Mouse (Mus musculus): ENCODE data around the gene Crot.

The Crot gene

GRCm38 (mm10) chr5:8996686-8997512 lies at the start of gene Crot:
TSS of gene Crot (minus strand) at chr5:8997324.
- H3K9me3 ChIP-seq (ENCODE audit: low read length): no peaks in the 10 kb centered on the region
- H3K4me3 ChIP-seq (replicated peaks; ENCODE audit: low read length): peak within 1 kb of the TSS; percentile 92
- H3K27me3 ChIP-seq (ENCODE audit: insufficient read depth, low read length): no peaks in the 10 kb centered on the region
- H3K36me3 ChIP-seq (ENCODE audit: insufficient read depth, low read length): peaks cover 10% of the 10 kb centered on the region
- peaks cover 24% of the 10 kb centered on the region for H3K4me1 ChIP-seq (replicated peaks; ENCODE audit: low read depth, low read length)
- TF ChIP-seq NANOG (IDR thresholded peaks at IDR 0.05; ENCODE audit: borderline replicate concordance, low read length) (no peak), CTCF (conservative IDR thresholded peaks at IDR 0.05; ENCODE audit: low read length) (no peak)

DNA sequence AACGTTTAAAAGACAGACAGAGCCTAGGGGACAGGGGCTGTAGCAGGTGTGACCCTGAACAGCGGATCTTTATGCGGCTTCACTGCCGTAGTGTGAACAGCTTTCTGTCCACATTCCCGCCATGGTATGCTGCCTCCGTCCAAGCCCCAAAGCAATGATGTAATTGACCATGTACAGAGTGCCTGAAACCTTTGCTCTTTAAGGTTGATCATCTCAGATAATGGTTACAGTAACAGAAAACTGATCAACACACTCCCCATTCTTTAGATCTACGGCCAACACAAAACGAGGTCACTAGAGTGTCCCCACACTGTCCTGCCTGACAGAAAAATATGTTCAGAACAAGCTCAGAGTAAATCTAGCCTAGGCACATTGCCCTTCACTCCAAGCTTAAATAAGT lies 48.8 kb upstream of the Crot start:
- Histone ChIP-seq H3K27me3 (ENCODE audit: insufficient read depth, low read length) (no peaks in the 10 kb centered on the region), H3K9me3 (ENCODE audit: low read length) (peaks cover 3% of the 10 kb centered on the region; the same call in 1 of the 2 replicates), H3K36me3 (ENCODE audit: insufficient read depth, low read length) (no peaks in the 10 kb centered on the region), H3K4me1 (replicated peaks; ENCODE audit: low read depth, low read length) (no peaks in the 10 kb centered on the region), H3K4me3 (replicated peaks; ENCODE audit: low read length) (no peak overlapping the region)
- TF ChIP-seq POU5F1 (IDR thresholded peaks at IDR 0.05; ENCODE audit: borderline replicate concordance, low read length) (no peak), NANOG (IDR thresholded peaks at IDR 0.05; ENCODE audit: borderline replicate concordance, low read length) (no peak), CTCF (conservative IDR thresholded peaks at IDR 0.05; ENCODE audit: low read length) (no peak)

GRCm38 (mm10) chr5:9044821-9045220 lies 47.7 kb upstream of the Crot start:
- no peaks in the 10 kb centered on the region for H3K36me3 ChIP-seq (ENCODE audit: insufficient read depth, low read length)

DNA sequence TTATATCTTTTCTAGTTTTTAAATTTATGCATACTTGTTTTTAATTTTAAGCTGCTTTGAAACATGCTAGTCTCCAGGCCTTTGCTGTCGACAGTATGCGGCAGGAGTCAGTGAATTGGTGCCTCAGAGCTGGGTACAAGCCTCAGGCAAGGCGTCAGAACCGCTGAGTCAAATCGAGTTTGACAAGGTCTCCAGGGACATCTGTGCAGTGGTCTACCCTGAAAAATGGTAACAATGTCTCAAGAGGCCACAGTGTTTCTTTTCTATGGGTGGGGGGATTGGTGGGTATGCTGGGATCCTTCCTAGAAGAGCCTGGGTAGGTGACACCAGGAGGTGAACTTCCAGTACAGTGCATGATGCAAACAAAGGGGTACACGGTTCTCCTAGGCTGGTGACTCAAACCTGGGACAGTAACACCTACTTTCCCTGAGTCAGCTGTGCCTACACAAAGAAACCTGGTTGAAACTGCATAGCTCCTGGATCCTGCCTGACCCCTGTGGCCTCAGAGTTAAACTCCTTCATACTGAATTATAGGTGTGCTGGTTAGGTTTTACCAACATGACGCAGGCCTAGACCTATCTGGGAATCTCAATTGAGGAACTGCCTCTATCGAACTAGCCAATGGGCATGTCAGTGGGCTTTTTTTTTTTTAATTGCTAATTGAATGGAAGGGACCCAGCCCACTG lies 46.6 kb upstream of the Crot start:
- Histone ChIP-seq H3K4me3 (replicated peaks; ENCODE audit: low read length) (no peak overlapping the region), H3K36me3 (ENCODE audit: insufficient read depth, low read length) (no peaks in the 10 kb centered on the region), H3K9me3 (ENCODE audit: low read length) (peaks cover under 1% of the 10 kb centered on the region; the same call in 1 of the 2 replicates), H3K27me3 (ENCODE audit: insufficient read depth, low read length) (no peaks in the 10 kb centered on the region), H3K4me1 (replicated peaks; ENCODE audit: low read depth, low read length) (no peaks in the 10 kb centered on the region)
- TF ChIP-seq NANOG (IDR thresholded peaks at IDR 0.05; ENCODE audit: borderline replicate concordance, low read length): no peak
- TF ChIP-seq CTCF (conservative IDR thresholded peaks at IDR 0.05; ENCODE audit: low read length): no peak
- TF ChIP-seq POU5F1 (IDR thresholded peaks at IDR 0.05; ENCODE audit: borderline replicate concordance, low read length): no peak

More at GRCm38 (mm10) chr5:9044821-9045220, 47.7 kb upstream of the Crot start:
- Histone ChIP-seq H3K9me3 (ENCODE audit: low read length) (peaks cover 3% of the 10 kb centered on the region; the same call in 1 of the 2 replicates), H3K27me3 (ENCODE audit: insufficient read depth, low read length) (no peaks in the 10 kb centered on the region), H3K4me1 (replicated peaks; ENCODE audit: low read depth, low read length) (no peaks in the 10 kb centered on the region), H3K4me3 (replicated peaks; ENCODE audit: low read length) (no peak overlapping the region)
- no peak for TF ChIP-seq CTCF (conservative IDR thresholded peaks at IDR 0.05; ENCODE audit: low read length)
- no peak for TF ChIP-seq POU5F1 (IDR thresholded peaks at IDR 0.05; ENCODE audit: borderline replicate concordance, low read length)
- TF ChIP-seq NANOG (IDR thresholded peaks at IDR 0.05; ENCODE audit: borderline replicate concordance, low read length): no peak

GRCm38 (mm10) chr5:9042721-9043416 lies 45.7 kb upstream of the Crot start:
- H3K4me3 ChIP-seq (replicated peaks; ENCODE audit: low read length): no peak overlapping the region
- H3K9me3 ChIP-seq (ENCODE audit: low read length): no peaks in the 10 kb centered on the region
- H3K27me3 ChIP-seq (ENCODE audit: insufficient read depth, low read length): no peaks in the 10 kb centered on the region
- no peak for TF ChIP-seq POU5F1 (IDR thresholded peaks at IDR 0.05; ENCODE audit: borderline replicate concordance, low read length)
- TF ChIP-seq NANOG (IDR thresholded peaks at IDR 0.05; ENCODE audit: borderline replicate concordance, low read length): no peak
- no peak for TF ChIP-seq CTCF (conservative IDR thresholded peaks at IDR 0.05; ENCODE audit: low read length)
- no peaks in the 10 kb centered on the region for H3K36me3 ChIP-seq (ENCODE audit: insufficient read depth, low read length)
- H3K4me1 ChIP-seq (replicated peaks; ENCODE audit: low read depth, low read length): no peaks in the 10 kb centered on the region

DNA sequence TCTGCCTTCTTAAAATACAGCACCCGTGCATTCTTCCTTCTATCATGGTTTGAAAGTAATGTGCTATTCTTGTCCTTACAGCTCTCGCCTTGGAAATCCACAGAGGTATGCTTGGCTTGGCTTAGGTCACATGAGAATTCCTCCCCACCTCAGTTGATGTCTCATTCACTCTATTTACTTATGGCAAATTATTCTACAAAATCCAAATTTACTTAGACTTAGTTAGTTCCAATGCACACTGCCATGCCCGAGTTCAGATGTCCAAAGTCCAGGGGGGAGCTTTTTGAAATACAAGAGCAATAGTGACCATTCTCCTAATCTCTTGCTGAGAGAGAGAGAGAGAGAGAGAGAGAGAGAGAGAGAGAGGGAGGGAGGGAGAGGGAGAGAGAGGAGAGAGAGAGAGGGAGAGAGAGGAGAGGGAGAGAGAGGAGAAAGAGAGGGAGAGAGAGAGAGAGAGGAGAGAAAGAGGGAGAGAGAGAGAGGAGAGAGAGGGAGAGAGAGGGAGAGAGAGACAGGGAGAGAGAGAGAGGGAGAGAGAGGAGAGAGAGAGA lies 43.6 kb upstream of the Crot start:
- Histone ChIP-seq H3K36me3 (ENCODE audit: insufficient read depth, low read length) (no peaks in the 10 kb centered on the region), H3K27me3 (ENCODE audit: insufficient read depth, low read length) (no peaks in the 10 kb centered on the region), H3K9me3 (ENCODE audit: low read length) (no peaks in the 10 kb centered on the region), H3K4me1 (replicated peaks; ENCODE audit: low read depth, low read length) (no peaks in the 10 kb centered on the region), H3K4me3 (replicated peaks; ENCODE audit: low read length) (no peak overlapping the region)
- TF ChIP-seq NANOG (IDR thresholded peaks at IDR 0.05; ENCODE audit: borderline replicate concordance, low read length) (no peak), POU5F1 (IDR thresholded peaks at IDR 0.05; ENCODE audit: borderline replicate concordance, low read length) (no peak), CTCF (conservative IDR thresholded peaks at IDR 0.05; ENCODE audit: low read length) (no peak)

DNA sequence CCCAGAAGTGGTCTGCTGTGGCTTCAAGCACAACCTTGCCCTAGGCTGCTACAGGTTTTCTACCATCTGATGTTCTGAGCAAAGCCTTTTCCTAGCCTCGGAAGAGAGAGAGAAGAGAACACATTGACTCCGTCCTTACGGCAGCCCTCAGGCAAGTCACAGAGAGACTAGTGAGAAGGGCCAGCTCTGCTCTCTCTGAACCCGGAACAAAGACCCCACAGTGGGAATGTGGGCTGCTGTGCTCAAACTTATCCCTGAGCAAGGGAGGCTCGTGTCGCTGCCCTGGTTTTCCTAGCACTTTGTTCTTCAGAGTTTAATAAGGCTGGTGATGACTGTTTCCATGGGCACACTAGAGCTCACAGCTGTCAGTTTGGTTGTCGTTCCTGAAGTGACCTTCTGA lies 42.9 kb upstream of the Crot start:
- Histone ChIP-seq H3K4me3 (replicated peaks; ENCODE audit: low read length) (no peak overlapping the region), H3K27me3 (ENCODE audit: insufficient read depth, low read length) (no peaks in the 10 kb centered on the region), H3K9me3 (ENCODE audit: low read length) (no peaks in the 10 kb centered on the region), H3K4me1 (replicated peaks; ENCODE audit: low read depth, low read length) (no peaks in the 10 kb centered on the region), H3K36me3 (ENCODE audit: insufficient read depth, low read length) (no peaks in the 10 kb centered on the region)
- no peak for TF ChIP-seq CTCF (conservative IDR thresholded peaks at IDR 0.05; ENCODE audit: low read length)

DNA sequence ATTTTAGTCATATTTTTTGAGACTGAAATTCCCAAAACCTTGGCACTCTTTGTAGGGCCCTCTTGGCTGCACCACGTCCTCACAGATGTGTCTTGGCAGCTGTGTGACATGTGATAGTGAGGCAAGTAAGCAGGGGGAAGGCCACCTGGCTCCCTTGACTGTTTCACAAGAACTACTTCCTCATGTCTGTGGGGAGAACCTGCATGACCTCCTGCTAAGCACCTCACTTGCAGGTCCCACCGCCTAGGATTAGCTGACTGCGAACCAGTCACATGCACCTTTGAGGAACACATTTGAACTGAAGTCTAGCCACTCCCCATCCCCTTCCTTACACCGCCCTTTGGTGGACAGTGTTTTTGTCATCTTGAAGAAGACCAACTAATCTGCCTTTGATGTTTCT lies 40.2 kb upstream of the Crot start:
- Histone ChIP-seq H3K36me3 (ENCODE audit: insufficient read depth, low read length) (no peaks in the 10 kb centered on the region), H3K9me3 (ENCODE audit: low read length) (peaks cover 6% of the 10 kb centered on the region; the same call in 1 of the 2 replicates), H3K4me1 (replicated peaks; ENCODE audit: low read depth, low read length) (no peaks in the 10 kb centered on the region), H3K27me3 (ENCODE audit: insufficient read depth, low read length) (no peaks in the 10 kb centered on the region), H3K4me3 (replicated peaks; ENCODE audit: low read length) (no peak overlapping the region)
- no peak for TF ChIP-seq POU5F1 (IDR thresholded peaks at IDR 0.05; ENCODE audit: borderline replicate concordance, low read length)
